Mouse (Mus musculus): ENCODE measurements around the gene Spp2. TPM values are rescaled to one million over a fixed set of nuclear protein-coding genes. Genes with fewer than 3 reads are reported as not detected.
"Not testable (repeated sequence)": the region's sequence is repeated elsewhere in the genome, so short reads cannot be mapped to it uniquely, and the experiment has no call there.

The Spp2 gene
- polyA plus RNA-seq, 1 experiment from 2014 or later: not detected

DNA sequence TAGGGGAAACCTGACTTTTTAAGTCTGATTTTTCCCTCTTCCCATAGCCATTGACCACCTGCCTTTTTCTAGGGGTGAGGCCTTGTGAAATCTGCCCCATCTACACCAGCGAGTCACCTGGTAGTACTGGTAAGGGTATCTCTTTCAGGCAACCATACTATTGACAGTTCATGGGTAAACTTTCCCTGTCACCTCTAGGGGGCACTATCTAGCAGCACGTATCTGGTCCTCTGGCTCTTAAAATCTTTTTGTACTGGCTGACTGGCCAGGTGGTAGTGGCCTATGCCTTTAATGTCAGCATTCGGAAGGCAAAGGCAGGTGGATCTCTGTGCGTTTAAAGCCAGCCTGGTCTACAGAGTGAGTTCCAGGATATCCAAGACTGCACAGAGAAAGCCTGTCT lies 38.6 kb downstream of the Spp2 start:
- Histone ChIP-seq H3K4me1 (peaks cover 27% of the 10 kb centered on the region), H3K36me3 (no peaks in the 10 kb centered on the region), H3K4me3 (no peak overlapping the region), H3K27me3 (ENCODE audit: low read depth, poor library complexity, severe bottlenecking) (no peaks in the 10 kb centered on the region), H3K27ac (replicated peaks) (no peak overlapping the region), H3K9me3 (replicated peaks) (no peaks in the 10 kb centered on the region)
- no peak for DNase-seq (ENCODE audit: low spot score)
- WGBS: 69% methylated on average over 4 of the region's 4 CpGs

- no peak for DNase-seq (ENCODE audit: low spot score)
- WGBS: 57% methylated on average over 16 of the region's 16 CpGs
- Histone ChIP-seq H3K36me3 (no peaks in the 10 kb centered on the region), H3K27ac (replicated peaks) (peak overlapping the region; percentile 65; the same call in 1 of the 2 replicates), H3K9me3 (replicated peaks) (no peaks in the 10 kb centered on the region), H3K27me3 (ENCODE audit: low read depth, poor library complexity, severe bottlenecking) (no peaks in the 10 kb centered on the region), H3K4me1 (peaks cover 27% of the 10 kb centered on the region), H3K4me3 (no peak overlapping the region)
These were observed 39.7 kb downstream of the Spp2 start for GRCm38 (mm10) chr1:88446270-88447030.

DNA sequence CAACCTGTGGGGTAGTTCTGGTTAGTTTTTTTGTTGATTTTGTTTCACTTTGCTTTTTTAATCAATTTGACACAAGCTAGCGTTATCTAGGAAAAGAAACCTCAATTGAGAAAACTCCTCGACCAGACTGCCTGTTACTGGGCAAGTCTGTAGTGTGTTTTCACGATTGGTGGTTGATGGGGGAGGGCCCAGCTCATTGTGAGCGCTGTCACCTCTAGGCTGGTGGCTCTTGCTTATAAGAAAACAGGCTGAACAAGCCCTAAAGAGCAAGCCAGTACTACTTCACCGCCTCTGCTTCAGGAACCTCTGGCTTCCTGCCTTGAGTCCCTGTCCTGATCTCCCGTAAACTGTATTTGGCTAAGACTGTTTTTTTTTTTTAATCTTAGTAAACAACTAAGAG lies 40.7 kb downstream of the Spp2 start:
- H3K4me3 ChIP-seq: 0 out of 2 replicates have a peak overlapping the region, but pooled peaks have one; percentile 19
- H3K4me1 ChIP-seq: peaks cover 31% of the 10 kb centered on the region
- no peaks in the 10 kb centered on the region for H3K9me3 ChIP-seq (replicated peaks)
- H3K36me3 ChIP-seq: no peaks in the 10 kb centered on the region
- H3K27ac ChIP-seq (replicated peaks): peak overlapping the region; percentile 70
- 8% methylated on average over 6 of the region's 6 CpGs for WGBS
- no peaks in the 10 kb centered on the region for H3K27me3 ChIP-seq (ENCODE audit: low read depth, poor library complexity, severe bottlenecking)
- DNase-seq (ENCODE audit: low spot score): peak; percentile 63

DNA sequence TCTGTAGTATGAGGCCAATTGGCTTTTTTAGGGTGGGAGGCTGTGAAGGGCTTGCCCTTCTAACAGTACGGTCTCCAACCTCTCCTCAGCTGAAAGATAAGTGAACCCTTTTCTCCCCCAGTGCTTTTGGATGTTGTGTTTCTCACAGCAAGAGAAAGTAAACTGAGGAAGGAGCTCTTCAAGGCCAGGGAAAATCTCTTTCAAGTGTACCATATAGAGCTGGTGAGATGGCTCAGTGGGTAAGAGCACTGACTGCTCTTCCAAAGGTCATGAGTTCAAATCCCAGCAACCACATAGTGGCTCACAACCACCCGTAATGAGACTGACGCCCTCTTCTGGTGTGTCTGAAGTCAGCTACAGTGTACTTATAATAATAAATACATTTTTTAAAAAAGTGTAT lies 41.3 kb downstream of the Spp2 start:
- H3K27me3 ChIP-seq (ENCODE audit: low read depth, poor library complexity, severe bottlenecking); H3K4me3 ChIP-seq; DNase-seq (ENCODE audit: low spot score); H3K36me3 ChIP-seq; H3K27ac ChIP-seq (replicated peaks); H3K9me3 ChIP-seq (replicated peaks): not testable (repeated sequence)
- H3K4me1 ChIP-seq: peaks cover 37% of the 10 kb centered on the region
- 72% methylated on average over 3 of the region's 3 CpGs for WGBS

DNA sequence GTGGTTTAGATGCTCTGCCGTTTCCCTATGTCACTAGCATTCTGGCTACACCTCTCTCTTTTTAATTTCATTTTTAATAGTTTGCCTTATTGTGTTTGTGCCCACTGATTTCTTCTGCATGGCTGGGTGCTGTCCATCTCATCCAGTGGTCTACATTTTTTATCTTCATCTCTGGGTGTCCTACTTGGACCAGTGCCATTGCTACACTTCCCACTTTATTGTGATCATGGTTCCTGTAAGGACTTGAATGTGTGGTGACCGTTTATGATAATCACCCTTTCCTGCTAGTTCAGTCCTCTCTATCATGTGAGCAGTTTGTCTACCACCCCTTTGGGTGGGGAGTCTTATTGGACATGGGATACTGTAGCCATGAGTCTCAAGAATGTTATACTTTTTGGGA lies 43.0 kb downstream of the Spp2 start:
- WGBS: 90% methylated on average over 2 of the region's 2 CpGs
- Histone ChIP-seq H3K36me3 (no peaks in the 10 kb centered on the region), H3K27ac (replicated peaks) (no peak overlapping the region), H3K27me3 (ENCODE audit: low read depth, poor library complexity, severe bottlenecking) (no peaks in the 10 kb centered on the region), H3K9me3 (replicated peaks) (no peaks in the 10 kb centered on the region), H3K4me1 (peaks cover 41% of the 10 kb centered on the region), H3K4me3 (no peak overlapping the region)
- no peak for DNase-seq (ENCODE audit: low spot score)

GRCm38 (mm10) chr1:88450668-88451067 lies 43.9 kb downstream of the Spp2 start:
- 91% methylated on average over 4 of the region's 4 CpGs for WGBS
- DNase-seq (ENCODE audit: low spot score): no peak

DNA sequence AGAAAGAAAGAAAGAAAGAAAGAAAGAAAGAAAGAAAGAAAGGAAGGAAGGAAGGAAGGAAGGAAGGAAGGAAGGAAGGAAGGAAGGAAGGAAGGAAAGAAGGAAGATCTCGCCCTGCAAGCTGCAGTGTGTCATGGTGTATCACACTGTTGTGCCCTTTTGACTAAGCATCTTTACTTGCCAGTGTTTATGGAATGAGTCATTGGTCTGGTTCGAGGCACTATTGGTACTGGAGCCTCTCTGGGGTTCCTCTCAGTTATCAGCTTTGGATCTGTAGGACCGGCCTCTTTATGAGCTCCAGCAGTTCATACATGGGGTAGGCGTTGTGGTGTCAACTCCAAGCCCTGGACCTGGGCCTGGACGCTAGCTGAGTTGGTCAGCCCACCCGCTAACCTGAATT lies 45.4 kb downstream of the Spp2 start:
- 90% methylated on average over 6 of the region's 6 CpGs for WGBS
- no peak for DNase-seq (ENCODE audit: low spot score)
- Histone ChIP-seq H3K36me3 (no peaks in the 10 kb centered on the region), H3K4me3 (no peak overlapping the region), H3K4me1 (peaks cover 45% of the 10 kb centered on the region), H3K9me3 (replicated peaks) (no peaks in the 10 kb centered on the region), H3K27ac (replicated peaks) (no peak overlapping the region), H3K27me3 (ENCODE audit: low read depth, poor library complexity, severe bottlenecking) (no peaks in the 10 kb centered on the region)

More at GRCm38 (mm10) chr1:88450668-88451067, 43.9 kb downstream of the Spp2 start:
- no peaks in the 10 kb centered on the region for H3K27me3 ChIP-seq (ENCODE audit: low read depth, poor library complexity, severe bottlenecking)
- peaks cover 50% of the 10 kb centered on the region for H3K4me1 ChIP-seq
- no peaks in the 10 kb centered on the region for H3K9me3 ChIP-seq (replicated peaks)
- H3K27ac ChIP-seq (replicated peaks): no peak overlapping the region
- H3K36me3 ChIP-seq: no peaks in the 10 kb centered on the region
- H3K4me3 ChIP-seq: no peak overlapping the region

- DNase-seq (ENCODE audit: low spot score): no peak
- no peak overlapping the region for H3K4me3 ChIP-seq
- H3K27ac ChIP-seq (replicated peaks): 0 out of 2 replicates have a peak overlapping the region, but pooled peaks have one; percentile 28
- H3K9me3 ChIP-seq (replicated peaks): no peaks in the 10 kb centered on the region
- H3K36me3 ChIP-seq: no peaks in the 10 kb centered on the region
- H3K4me1 ChIP-seq: peaks cover 32% of the 10 kb centered on the region
- no peaks in the 10 kb centered on the region for H3K27me3 ChIP-seq (ENCODE audit: low read depth, poor library complexity, severe bottlenecking)
- WGBS: 56% methylated on average over 3 of the region's 3 CpGs
These were observed 47.9 kb downstream of the Spp2 start for GRCm38 (mm10) chr1:88454703-88455102.

DNA sequence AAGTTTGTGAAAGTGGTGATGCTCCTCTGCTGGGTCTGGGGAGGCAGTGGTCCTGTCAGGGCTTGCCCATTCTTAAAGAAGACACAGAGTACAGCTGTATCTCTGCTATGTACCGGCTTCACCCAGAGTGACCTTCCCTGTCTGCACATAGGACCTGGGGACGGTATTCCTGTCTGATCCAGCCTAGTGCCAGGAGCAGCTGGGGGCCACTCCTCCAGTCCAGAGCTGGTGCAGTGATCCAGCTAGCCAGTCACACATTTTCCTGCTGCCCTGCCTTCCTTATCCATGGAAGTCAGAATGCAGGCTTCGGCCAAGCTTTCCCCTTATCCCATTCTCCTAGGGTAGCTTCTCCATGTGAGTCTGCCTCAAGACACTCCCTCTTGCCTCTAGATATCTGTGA lies 49.0 kb downstream of the Spp2 start:
- no peaks in the 10 kb centered on the region for H3K27me3 ChIP-seq (ENCODE audit: low read depth, poor library complexity, severe bottlenecking)
- peaks cover 32% of the 10 kb centered on the region for H3K4me1 ChIP-seq
- H3K36me3 ChIP-seq: no peaks in the 10 kb centered on the region
- H3K27ac ChIP-seq (replicated peaks): no peak overlapping the region; the same call in 1 of the 2 replicates
- no peak overlapping the region for H3K4me3 ChIP-seq
- 72% methylated on average over 3 of the region's 3 CpGs for WGBS
- no peaks in the 10 kb centered on the region for H3K9me3 ChIP-seq (replicated peaks)
- no peak for DNase-seq (ENCODE audit: low spot score)

DNA sequence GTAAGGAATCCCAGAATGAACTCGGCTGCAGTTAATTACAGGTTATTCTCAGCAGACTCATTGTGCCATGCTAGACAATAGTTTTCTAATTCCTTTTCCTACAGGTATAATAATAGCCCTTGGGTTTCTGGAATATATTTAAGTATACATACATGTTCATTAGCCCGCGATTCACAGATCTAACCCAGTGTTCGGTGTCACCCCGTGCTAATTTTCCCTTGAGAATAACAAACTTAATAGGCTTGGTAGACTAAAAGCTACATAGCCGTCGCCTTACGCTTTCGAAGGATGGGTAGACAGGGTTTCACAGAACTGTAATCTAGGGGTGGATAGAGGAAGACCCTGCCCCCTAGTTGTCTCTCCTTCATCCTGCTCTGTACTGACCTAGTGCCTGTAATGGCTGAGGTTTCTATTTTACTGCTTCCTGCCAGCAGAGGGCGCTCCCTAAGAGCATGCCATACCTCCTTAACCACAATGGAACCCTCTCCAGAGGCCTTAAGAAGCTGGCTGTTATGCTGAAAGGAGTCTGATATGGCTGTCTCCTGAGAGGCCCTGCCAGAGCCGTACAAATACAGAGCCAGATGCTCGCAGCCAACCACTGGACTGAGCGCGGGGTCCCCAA lies 49.8 kb downstream of the Spp2 start:
- 57% methylated on average over 14 of the region's 14 CpGs for WGBS

DNA sequence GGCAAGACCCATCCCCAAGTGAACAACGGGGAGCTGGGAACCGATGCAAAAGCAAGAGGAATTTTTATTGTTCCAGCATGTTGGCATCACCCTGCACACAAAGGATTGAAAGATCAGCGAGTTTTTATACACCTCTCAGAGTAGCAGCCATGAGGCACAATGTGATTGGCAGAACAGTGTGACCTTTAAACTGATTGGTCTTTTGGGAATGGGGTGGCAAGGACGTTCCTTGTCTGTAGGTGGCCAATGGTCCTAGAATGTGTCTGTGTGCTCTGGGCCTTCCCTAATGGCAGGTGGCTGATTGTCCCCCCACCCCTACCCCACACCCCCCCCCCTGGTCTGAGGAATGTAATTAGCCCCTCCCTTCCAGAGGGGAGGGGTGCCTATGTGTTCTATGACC lies 52.4 kb downstream of the Spp2 start:
- Histone ChIP-seq H3K9me3 (replicated peaks) (no peaks in the 10 kb centered on the region), H3K27ac (replicated peaks) (no peak overlapping the region), H3K4me1 (peaks cover 32% of the 10 kb centered on the region), H3K36me3 (no peaks in the 10 kb centered on the region), H3K4me3 (no peak overlapping the region), H3K27me3 (ENCODE audit: low read depth, poor library complexity, severe bottlenecking) (no peaks in the 10 kb centered on the region)
- no peak for DNase-seq (ENCODE audit: low spot score)
- 84% methylated on average over 4 of the region's 4 CpGs for WGBS

More for the DNA sequence above, 49.8 kb downstream of the Spp2 start:
- no peaks in the 10 kb centered on the region for H3K36me3 ChIP-seq
- H3K4me1 ChIP-seq: peaks cover 32% of the 10 kb centered on the region
- peak; percentile 80 for DNase-seq (ENCODE audit: low spot score)
- H3K9me3 ChIP-seq (replicated peaks): no peaks in the 10 kb centered on the region
- no peak overlapping the region for H3K4me3 ChIP-seq
- no peaks in the 10 kb centered on the region for H3K27me3 ChIP-seq (ENCODE audit: low read depth, poor library complexity, severe bottlenecking)
- H3K27ac ChIP-seq (replicated peaks): peak overlapping the region; percentile 28; the same call in 1 of the 2 replicates

DNA sequence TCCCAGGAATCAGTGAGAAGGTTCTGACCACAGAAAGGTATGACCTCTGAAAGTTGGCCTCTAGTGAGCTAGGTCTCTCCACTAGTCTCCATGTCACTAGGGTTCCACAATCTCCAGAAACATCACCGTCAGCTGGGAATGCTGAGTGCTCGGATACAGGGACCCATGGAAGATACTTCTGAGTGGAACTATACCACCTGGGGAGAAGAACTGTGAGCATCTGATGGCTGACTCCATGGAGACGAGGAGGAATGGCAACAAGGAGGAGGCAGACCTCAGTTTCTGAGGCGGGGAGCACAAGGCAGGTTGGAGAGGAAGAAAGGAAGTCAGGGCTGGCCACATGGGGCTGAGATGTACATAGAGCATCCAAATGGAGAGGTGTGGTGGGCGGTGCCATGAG lies 52.9 kb downstream of the Spp2 start:
- no peaks in the 10 kb centered on the region for H3K27me3 ChIP-seq (ENCODE audit: low read depth, poor library complexity, severe bottlenecking)

DNA sequence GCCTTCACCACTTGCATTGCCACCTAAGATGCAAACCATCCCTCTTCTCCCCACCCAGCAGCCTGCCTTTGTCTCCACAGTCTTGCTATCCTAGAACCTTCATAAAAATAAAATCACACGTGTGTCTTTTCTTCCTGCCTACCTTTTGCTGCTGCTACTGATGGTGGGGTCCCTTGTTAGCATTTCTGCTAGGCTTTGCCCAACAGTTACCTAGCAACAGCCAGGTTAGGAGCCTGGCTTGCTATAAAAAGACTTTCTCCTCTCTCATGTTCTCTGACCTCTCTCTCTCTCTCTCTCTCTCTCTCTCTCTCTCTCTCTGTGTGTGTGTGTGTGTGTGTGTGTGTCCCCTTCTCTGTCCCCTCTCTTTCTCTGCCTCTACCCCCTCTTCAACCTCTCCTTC lies 54.3 kb downstream of the Spp2 start:
- 54% methylated on average over 1 of the region's 1 CpGs for WGBS
- Histone ChIP-seq H3K4me3 (no peak overlapping the region), H3K36me3 (no peaks in the 10 kb centered on the region), H3K27me3 (ENCODE audit: low read depth, poor library complexity, severe bottlenecking) (no peaks in the 10 kb centered on the region), H3K9me3 (replicated peaks) (no peaks in the 10 kb centered on the region), H3K27ac (replicated peaks) (no peak overlapping the region), H3K4me1 (peaks cover 23% of the 10 kb centered on the region)
- DNase-seq (ENCODE audit: low spot score): no peak

More for the DNA sequence above, 52.9 kb downstream of the Spp2 start:
- Histone ChIP-seq H3K4me3 (no peak overlapping the region), H3K27ac (replicated peaks) (no peak overlapping the region), H3K9me3 (replicated peaks) (no peaks in the 10 kb centered on the region), H3K36me3 (no peaks in the 10 kb centered on the region), H3K4me1 (peaks cover 35% of the 10 kb centered on the region)
- 83% methylated on average over 5 of the region's 5 CpGs for WGBS
- DNase-seq (ENCODE audit: low spot score): no peak

All from midbrain, embryonic 10.5 days (tissue).